Mouse (Mus musculus) C2C12 (cell line): ENCODE results near the gene Zfp449.

ENCODE experiments used
- CTCF ChIP-seq: IDR thresholded peaks from one replicate; pipeline ENCODE4 v1.5.1; 2011; ENCODE audit not compliant: control insufficient read depth, insufficient read depth, insufficient read length
- MAX ChIP-seq: IDR thresholded peaks from one replicate; pipeline ENCODE4 v1.6.1; 2011; ENCODE audit warnings: mild to moderate bottlenecking, control low read depth

GRCm38 (mm10) chrX:56406128-56406527, 59.9 kb downstream of the Zfp449 start:
- TF ChIP-seq CTCF (no peak), MAX (no peak)
